Mouse (Mus musculus): ENCODE measurements around the gene Rab38. TPM values are rescaled to one million over a fixed set of nuclear protein-coding genes. Genes with fewer than 3 reads are reported as not detected.

Rab38 gene
- polyA plus RNA-seq, 1 experiment, result 1.8 TPM

- TF ChIP-seq POLR2A (IDR thresholded peaks at IDR 0.05; ENCODE audit: borderline replicate concordance, extremely low read depth, insufficient read depth, insufficient read length, poor library complexity, severe bottlenecking), result no peak
- no peak for TF ChIP-seq CTCF (IDR thresholded peaks at IDR 0.05; ENCODE audit: borderline replicate concordance, extremely low read depth, insufficient read depth, insufficient read length)
- DNase-seq (ENCODE audit: low read depth), result peak; percentile 58
These were observed 106.1 kb downstream of the Rab38 start for GRCm38 (mm10) chr7:88536127-88536531.

GRCm38 (mm10) chr7:88536743-88537142, 106.7 kb downstream of the Rab38 start:
- TF ChIP-seq CTCF (IDR thresholded peaks at IDR 0.05; ENCODE audit: borderline replicate concordance, extremely low read depth, insufficient read depth, insufficient read length), result no peak
- no peak for TF ChIP-seq POLR2A (IDR thresholded peaks at IDR 0.05; ENCODE audit: borderline replicate concordance, extremely low read depth, insufficient read depth, insufficient read length, poor library complexity, severe bottlenecking)

More at GRCm38 (mm10) chr7:88536743-88537142, 106.7 kb downstream of the Rab38 start:
- peak; percentile 23 for DNase-seq (ENCODE audit: low read depth)

Other genes with a start within 250 kb of the Rab38 start
- 3.6 and 6.5 TPM in 2 replicates for gene Ctsc, start 152.2 kb upstream of the Rab38 start, polyA plus RNA-seq (2012; rRNA removed)